Mouse (Mus musculus) intestine, postnatal 0 days (tissue): ENCODE results near the gene Znhit2. TPM values are rescaled to one million over a fixed set of nuclear protein-coding genes. Genes with fewer than 3 reads are reported as not detected.

Experiments used
- ATAC-seq: fragments of 200-750 bp; cut with Nextera tagmentation; 2 replicates; pipeline ENCODE4 v1.8.0; 2017; ENCODE audit warnings: mild to moderate bottlenecking, moderate TSS enrichment, moderate library complexity
- H3K27ac ChIP-seq: fragments of 300-500 bp; sonication (generic); 2 replicates; pipeline ENCODE4 v1.5.1; 2014; ENCODE audit warnings: mild to moderate bottlenecking, low read depth, low read length, moderate library complexity
- H3K27me3 ChIP-seq: fragments of 300-500 bp; sonication (generic); replicated peaks from 2 replicates; pipeline ENCODE4 v1.6.1; 2014; ENCODE audit warnings: low read length, mixed read lengths; ENCODE audit not compliant: control insufficient read depth, insufficient read depth
- H3K36me3 ChIP-seq: fragments of 300-500 bp; sonication (generic); 2 replicates; pipeline ENCODE4 v1.6.1; 2014; ENCODE audit warnings: mild to moderate bottlenecking, moderate library complexity; ENCODE audit not compliant: control insufficient read depth, insufficient read depth
- H3K4me1 ChIP-seq: fragments of 300-500 bp; sonication (generic); replicated peaks from 2 replicates; pipeline ENCODE4 v1.6.1; 2014; ENCODE audit warnings: antibody characterized with exemption, low read length, mixed read lengths; ENCODE audit not compliant: control insufficient read depth, insufficient read depth
- H3K4me2 ChIP-seq: fragments of 300-500 bp; sonication (generic); replicated peaks from 2 replicates; pipeline ENCODE4 v1.6.1; 2014; ENCODE audit warnings: low read depth, mild to moderate bottlenecking, moderate library complexity
- H3K4me3 ChIP-seq: fragments of 300-500 bp; sonication (generic); 2 replicates; pipeline ENCODE4 v1.5.1; 2014; ENCODE audit warnings: low read depth, low read length
- H3K9ac ChIP-seq: fragments of 300-500 bp; sonication (generic); 2 replicates; pipeline ENCODE4 v1.6.1; 2014; ENCODE audit warnings: mild to moderate bottlenecking, low read depth, low read length
- H3K9me3 ChIP-seq: fragments of 300-500 bp; sonication (generic); 2 replicates; pipeline ENCODE4 v1.6.1; 2016; ENCODE audit warnings: mixed run types; ENCODE audit not compliant: control insufficient read depth
- CTCF ChIP-seq: sonication (generic); IDR thresholded peaks from 2 replicates; pipeline ENCODE4 v1.5.1; 2016; ENCODE audit warnings: low read depth, mild to moderate bottlenecking, control low read depth, antibody characterized with exemption, moderate library complexity
- WGBS: fragments of 180-500 bp; shearing (Covaris S2); extraction: QIAGEN DNeasy Blood & Tissue Kit; methylation state at CpG from one replicate; pipeline ENCODE4 v1.1.7; 2014; 5-methylcytosine and 5-hydroxymethylcytosine counted together
- polyA plus RNA-seq: library from polyadenylated mRNA; unstranded; fragments of >200 nt; fragmentation: Nextera tagmentation; extraction: Ambion mirVana; gene quantifications from 2 replicates; pipeline ENCODE4 v1.2.1, GENCODE M21; 2015

Znhit2 gene
- polyA plus RNA-seq, 1 experiment from 2014 or later: 30.8 TPM

DNA sequence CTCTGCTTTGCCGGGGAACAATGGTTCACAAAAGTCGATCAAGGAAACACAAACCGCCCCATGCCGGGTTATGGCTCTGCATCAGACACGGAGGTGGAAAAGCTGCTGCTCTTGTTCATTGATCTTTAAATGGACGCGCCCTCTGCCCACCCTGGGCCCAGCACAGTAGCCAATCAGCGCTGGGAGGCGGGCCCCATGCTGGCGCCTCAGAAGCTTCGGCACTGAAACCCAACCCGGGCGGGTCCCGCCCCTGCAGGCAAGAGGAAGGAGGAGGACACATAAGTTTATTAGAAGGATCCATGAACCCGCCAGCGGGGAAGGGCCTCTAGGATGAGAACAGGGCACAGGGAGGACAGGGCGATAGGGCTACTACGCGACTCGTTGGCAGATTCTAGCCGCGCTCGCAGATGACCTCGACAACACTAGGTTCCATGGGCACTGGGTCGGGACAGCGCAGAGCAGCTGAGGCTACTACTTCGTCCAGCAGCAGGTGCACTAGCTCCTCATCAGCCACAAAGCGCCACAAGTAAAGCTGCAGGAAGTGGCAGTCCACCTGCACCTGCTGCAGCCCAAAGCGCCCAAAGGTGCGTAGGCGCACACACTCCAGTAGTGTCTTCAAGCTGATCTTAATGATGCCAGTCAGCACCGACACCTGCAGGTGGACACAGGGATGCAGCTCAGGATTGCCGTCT lies 6.9 kb downstream of the Znhit2 start, which contains the start of gene Tm7sf2:
Tm7sf2 (minus strand) TSS at position 650 of the 692 bp plus-strand sequence.
- Histone ChIP-seq H3K36me3 (peaks cover 34% of the 10 kb centered on the region), H3K4me3 (peak within 1 kb of the TSS; percentile 50), H3K9ac (peak within 1 kb of the TSS; percentile 50), H3K4me2 (peak within 1 kb of the TSS; percentile 94), H3K27ac (peak within 1 kb of the TSS; percentile 75), H3K9me3 (no peaks in the 10 kb centered on the region), H3K4me1 (no peaks in the 10 kb centered on the region), H3K27me3 (no peaks in the 10 kb centered on the region)
- peak; percentile 23 for TF ChIP-seq CTCF
- peak; percentile 90 for ATAC-seq
- 6% methylated on average over 33 of the region's 33 CpGs for WGBS

DNA sequence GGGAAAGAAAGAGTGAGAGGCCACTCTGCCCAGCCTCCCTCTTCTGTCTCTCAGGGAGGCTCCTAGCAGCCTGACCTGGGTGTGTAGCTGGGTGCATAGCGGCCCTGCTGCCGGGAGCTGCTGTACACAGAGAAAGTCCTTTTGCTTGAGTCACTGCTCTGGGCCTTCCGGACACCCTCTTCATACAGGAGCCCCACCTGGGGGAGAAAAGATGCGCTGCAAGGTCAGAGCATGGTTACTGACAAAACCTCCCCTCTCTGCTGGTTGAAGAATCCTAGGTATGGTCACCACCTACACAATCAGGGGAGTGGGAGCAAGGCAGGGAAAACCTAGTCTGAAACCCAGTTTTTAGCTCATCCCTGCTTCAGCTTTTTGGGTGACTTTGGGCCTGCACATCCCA lies 8.0 kb downstream of the Znhit2 start:
- no peak overlapping the region for H3K4me3 ChIP-seq
- H3K36me3 ChIP-seq: peaks cover 37% of the 10 kb centered on the region
- peak; percentile 23; the same call in 1 of the 2 replicates for TF ChIP-seq CTCF
- ATAC-seq: no peak
- 66% methylated on average over 4 of the region's 4 CpGs for WGBS
- no peak overlapping the region for H3K4me2 ChIP-seq
- no peak overlapping the region for H3K27ac ChIP-seq
- no peaks in the 10 kb centered on the region for H3K4me1 ChIP-seq
- no peak overlapping the region for H3K9ac ChIP-seq
- no peaks in the 10 kb centered on the region for H3K27me3 ChIP-seq
- no peaks in the 10 kb centered on the region for H3K9me3 ChIP-seq

DNA sequence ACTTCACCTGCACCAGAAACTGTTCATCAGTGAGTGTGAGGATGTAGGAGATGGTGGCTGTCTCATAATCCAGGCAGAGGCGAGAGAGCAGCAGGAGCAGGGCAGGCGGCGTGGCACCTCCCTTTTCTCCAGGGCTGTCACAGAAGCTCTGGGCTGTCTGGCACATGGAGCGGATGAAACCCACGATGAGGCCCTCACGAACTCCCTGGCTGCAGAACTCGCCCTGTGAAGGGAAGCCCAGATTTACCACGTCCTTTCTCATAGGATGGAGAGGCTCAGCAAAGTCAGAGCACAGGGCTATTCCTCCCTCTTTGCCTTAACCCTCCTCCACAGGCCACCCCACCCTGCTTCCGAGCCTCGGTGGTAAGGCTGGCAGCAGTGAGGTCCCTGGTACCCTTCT lies 8.9 kb downstream of the Znhit2 start:
- H3K4me1 ChIP-seq: no peaks in the 10 kb centered on the region
- H3K36me3 ChIP-seq: peaks cover 37% of the 10 kb centered on the region
- H3K9me3 ChIP-seq: no peaks in the 10 kb centered on the region
- no peak for ATAC-seq
- no peak overlapping the region for H3K4me3 ChIP-seq
- H3K27me3 ChIP-seq: no peaks in the 10 kb centered on the region
- 88% methylated on average over 10 of the region's 10 CpGs for WGBS
- no peak overlapping the region for H3K27ac ChIP-seq
- no peak for TF ChIP-seq CTCF
- H3K9ac ChIP-seq: no peak overlapping the region
- H3K4me2 ChIP-seq: no peak overlapping the region

DNA sequence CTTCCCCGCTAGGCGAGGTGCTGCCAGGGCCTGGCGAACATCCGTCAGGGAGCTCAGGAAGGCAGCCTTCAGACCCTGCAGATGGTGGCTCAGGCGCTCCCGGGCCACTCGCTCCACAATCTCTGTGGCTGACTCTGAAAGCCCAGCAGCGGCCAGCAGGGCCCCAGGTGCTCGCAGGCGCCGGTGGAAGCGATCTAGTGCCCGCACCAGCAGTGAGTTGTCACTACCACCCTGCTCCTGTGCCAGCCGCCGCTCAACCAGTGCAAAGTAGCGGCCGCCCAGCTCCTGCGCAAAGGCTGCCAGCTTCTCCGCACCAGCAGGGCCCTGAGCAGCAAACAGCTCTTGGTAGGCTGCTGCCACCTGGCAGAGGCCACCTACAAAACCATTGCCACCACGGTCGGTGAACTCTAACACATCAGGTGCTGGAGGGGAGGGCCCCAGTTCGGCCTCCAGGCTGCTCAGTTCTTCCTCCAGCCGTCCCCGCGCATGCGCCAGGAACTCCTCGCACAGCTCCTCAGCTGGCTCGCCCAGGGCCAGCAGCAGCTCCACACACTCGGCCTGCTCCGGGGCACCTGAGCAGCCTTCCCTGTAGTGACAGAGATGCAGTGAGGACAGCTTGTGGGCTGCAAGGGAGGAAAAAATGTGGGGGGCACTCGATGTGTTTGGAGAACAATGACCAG lies 9.7 kb downstream of the Znhit2 start:
- Histone ChIP-seq H3K9ac (no peak overlapping the region), H3K27me3 (no peaks in the 10 kb centered on the region), H3K4me3 (no peak overlapping the region), H3K9me3 (no peaks in the 10 kb centered on the region), H3K4me1 (no peaks in the 10 kb centered on the region), H3K27ac (no peak overlapping the region), H3K4me2 (no peak overlapping the region), H3K36me3 (peaks cover 37% of the 10 kb centered on the region)
- 91% methylated on average over 31 of the region's 31 CpGs for whole genome bisulfite sequencing
- no peak for TF ChIP-seq CTCF
- ATAC-seq: no peak

DNA sequence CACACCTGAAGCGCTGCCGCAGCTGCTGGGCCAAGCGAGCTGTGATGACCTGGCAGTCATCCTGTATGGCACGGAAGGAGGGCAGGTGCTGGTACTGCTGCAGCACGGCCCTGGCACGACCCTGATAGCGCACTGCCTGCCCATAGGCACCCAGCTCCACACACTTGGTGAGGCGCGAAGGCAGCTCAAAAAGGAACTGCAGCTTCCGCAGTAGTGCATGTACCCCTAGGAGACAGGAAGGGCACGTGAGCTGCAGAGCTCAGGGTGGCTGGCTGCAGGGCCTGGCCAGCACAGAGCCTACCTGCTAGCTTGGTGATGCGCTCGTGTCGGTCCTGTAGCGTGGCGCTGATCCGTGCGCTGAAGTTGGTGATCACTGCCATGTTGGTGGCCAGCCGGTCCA lies 10.3 kb downstream of the Znhit2 start:
- Histone ChIP-seq H3K4me3 (no peak overlapping the region), H3K27ac (no peak overlapping the region), H3K4me2 (no peak overlapping the region), H3K36me3 (peaks cover 37% of the 10 kb centered on the region), H3K4me1 (0 out of 2 replicates have a peak, but pooled peaks cover 2% of the 10 kb centered on the region), H3K9ac (no peak overlapping the region), H3K9me3 (no peaks in the 10 kb centered on the region), H3K27me3 (no peaks in the 10 kb centered on the region)
- no peak for ATAC-seq
- WGBS: 92% methylated on average over 19 of the region's 19 CpGs
- TF ChIP-seq CTCF: no peak

DNA sequence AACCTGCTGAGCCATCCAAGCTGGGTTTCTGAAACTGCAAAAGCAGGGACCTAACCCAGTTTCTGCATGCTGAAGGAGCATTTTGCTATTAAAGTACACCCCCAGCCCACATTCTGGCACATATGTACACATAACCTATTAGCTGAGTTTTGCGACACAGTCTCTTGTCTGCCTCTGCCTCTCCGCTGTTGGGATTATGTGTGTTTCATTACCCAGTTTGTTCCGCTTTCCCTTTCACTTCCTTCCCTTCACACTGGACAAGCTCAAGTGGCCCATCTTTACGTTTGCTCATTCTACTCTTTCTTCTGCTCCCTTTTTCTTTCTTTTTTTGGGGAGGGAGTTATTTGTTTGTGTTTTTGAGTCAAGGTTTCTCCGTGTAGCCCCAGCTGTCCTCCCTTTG lies 12.9 kb downstream of the Znhit2 start:
- H3K27me3 ChIP-seq: no peaks in the 10 kb centered on the region
- H3K36me3 ChIP-seq: peaks cover 36% of the 10 kb centered on the region
- H3K4me3 ChIP-seq: no peak overlapping the region
- H3K4me2 ChIP-seq: no peak overlapping the region
- 0 out of 2 replicates have a peak, but pooled peaks cover 5% of the 10 kb centered on the region for H3K4me1 ChIP-seq
- H3K9me3 ChIP-seq: no peaks in the 10 kb centered on the region
- ATAC-seq: no peak
- TF ChIP-seq CTCF: no peak
- no peak overlapping the region for H3K27ac ChIP-seq
- H3K9ac ChIP-seq: no peak overlapping the region
- 90% methylated on average over 5 of the region's 5 CpGs for WGBS
